Mouse (Mus musculus) cortical plate, adult 2 months (tissue): ENCODE data around the gene Socs1.

ENCODE experiments used
- CTCF ChIP-seq: fragments of 200-500 bp; IDR thresholded peaks from 2 replicates; pipeline ENCODE4 v1.5.1; 2011; ENCODE audit warnings: mild to moderate bottlenecking, control low read depth, low read length; ENCODE audit not compliant: insufficient read depth; ENCODE audit errors: extremely low read depth
- POLR2A ChIP-seq: fragments of 200-500 bp; IDR thresholded peaks from 2 replicates; pipeline ENCODE4 v1.6.1; 2011; ENCODE audit warnings: mild to moderate bottlenecking, low read length, control low read depth; ENCODE audit not compliant: insufficient read depth; ENCODE audit errors: extremely low read depth

DNA sequence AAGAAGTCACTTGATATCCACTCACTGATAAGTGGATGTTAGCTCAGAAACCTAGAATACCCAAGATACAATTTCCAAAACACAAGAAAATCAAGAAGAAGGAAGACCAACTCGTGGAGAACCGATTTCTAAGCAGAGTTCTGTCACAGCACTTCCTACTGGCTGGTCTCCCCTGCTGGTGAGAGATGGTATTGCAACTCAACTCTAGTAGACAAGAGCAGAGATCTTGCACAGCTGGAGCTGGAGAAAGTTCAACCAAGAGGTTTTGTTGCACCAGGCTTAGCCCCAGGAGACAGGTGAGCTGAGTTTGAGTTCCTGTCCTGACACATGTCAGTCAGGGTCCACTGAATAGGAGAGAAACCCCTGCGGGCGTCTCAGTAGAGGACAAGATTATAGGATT lies 18.2 kb downstream of the Socs1 start:
- TF ChIP-seq CTCF (peak; percentile 83), POLR2A (no peak)
